Mouse (Mus musculus) CH12.LX (cell line): Measurements from ENCODE around the gene Ptpn4. TPM values are rescaled to one million over a fixed set of nuclear protein-coding genes. Genes with fewer than 3 reads are reported as not detected.

ENCODE experiments used
- DNase-seq: peaks from one replicate; pipeline ENCODE4 v3.0.0-alpha.2; 2013; ENCODE audit errors: extremely low read depth
- H3K27ac ChIP-seq: 2 replicates; pipeline ENCODE4 v1.5.1; 2012; ENCODE audit warnings: low read depth, mild to moderate bottlenecking, control low read depth, moderate library complexity; ENCODE audit not compliant: insufficient read depth
- H3K27me3 ChIP-seq: replicated peaks from 2 replicates; pipeline ENCODE3; 2012; ENCODE audit warnings: inconsistent platforms
- H3K36me3 ChIP-seq, 2 experiments: replicated peaks in 1 of 2; 2 replicates each; pipeline versions ENCODE3 to v1.6.1; 2012; ENCODE audit warnings: inconsistent platforms in 1 of 2, low read length in 1 of 2, mild to moderate bottlenecking in 1 of 2, mixed read lengths in 1 of 2, moderate library complexity in 1 of 2; ENCODE audit not compliant: control insufficient read depth in 1 of 2, insufficient read depth in 1 of 2
- H3K4me1 ChIP-seq, 2 experiments: 2 replicates each; pipeline ENCODE4 v1.6.1; 2012; ENCODE audit warnings: inconsistent platforms in 1 of 2, moderate library complexity in 1 of 2; ENCODE audit not compliant: insufficient read depth in 2 of 2, control insufficient read depth in 1 of 2
- H3K4me2 ChIP-seq: 2 replicates; pipeline ENCODE4 v1.6.1; 2012; ENCODE audit warnings: low read depth, mild to moderate bottlenecking, control low read depth; ENCODE audit not compliant: poor library complexity, insufficient read depth, severe bottlenecking
- H3K4me3 ChIP-seq, 3 experiments: fragments of 150-350 bp in 1 of 3; sonication (generic) in 1 of 3; replicated peaks in 1 of 3; 2 replicates each; pipeline versions ENCODE3 to v1.5.1; 2011 to 2012; ENCODE audit warnings: low read depth in 2 of 3, low read length in 2 of 3, mild to moderate bottlenecking in 2 of 3, moderate library complexity in 2 of 3, control low read depth in 1 of 3, improper control_type of control experiment in 1 of 3, inconsistent platforms in 1 of 3, mixed read lengths in 1 of 3; ENCODE audit not compliant: poor library complexity in 1 of 3
- H3K79me2 ChIP-seq: replicated peaks from 2 replicates; pipeline ENCODE4 v1.6.1; 2012; ENCODE audit warnings: mild to moderate bottlenecking, moderate library complexity; ENCODE audit not compliant: control insufficient read depth, poor library complexity, insufficient read depth, severe bottlenecking; ENCODE audit errors: extremely low read depth
- H3K9ac ChIP-seq: 2 replicates; pipeline ENCODE4 v1.6.1; 2012; ENCODE audit warnings: low read depth, mild to moderate bottlenecking, control low read depth, moderate library complexity; ENCODE audit not compliant: insufficient read depth
- H3K9me3 ChIP-seq: replicated peaks from 2 replicates; pipeline ENCODE3; 2012; ENCODE audit warnings: low read length, inconsistent platforms, mixed read lengths
- BHLHE40 ChIP-seq: IDR thresholded peaks from 2 replicates; pipeline ENCODE4 v1.6.1; 2011; ENCODE audit warnings: mild to moderate bottlenecking, low read depth, low read length, improper control_type of control experiment
- CHD2 ChIP-seq: IDR thresholded peaks from 2 replicates; pipeline ENCODE4 v1.6.1; 2011; ENCODE audit warnings: low read length, improper control_type of control experiment
- CTCF ChIP-seq, 2 experiments: IDR thresholded peaks in 1 of 2; conservative IDR thresholded peaks in 1 of 2; 2 replicates each; pipeline ENCODE4 v1.5.1; 2011 to 2012; ENCODE audit warnings: low read depth in 2 of 2, low read length in 2 of 2, improper control_type of control experiment in 1 of 2, inconsistent platforms in 1 of 2, mild to moderate bottlenecking in 1 of 2, moderate library complexity in 1 of 2
- EP300 ChIP-seq: IDR thresholded peaks from 2 replicates; pipeline ENCODE4 v1.6.1; 2011; ENCODE audit warnings: low read length, improper control_type of control experiment
- GABPA ChIP-seq: IDR thresholded peaks from 2 replicates; pipeline ENCODE4 v1.6.1; 2012; ENCODE audit warnings: low read depth, low read length, improper control_type of control experiment, inconsistent platforms; ENCODE audit not compliant: insufficient replicate concordance
- HCFC1 ChIP-seq: IDR thresholded peaks from 2 replicates; pipeline ENCODE4 v1.6.1; 2012; ENCODE audit warnings: low read depth, mild to moderate bottlenecking, inconsistent platforms, low read length, improper control_type of control experiment
- IRF4 ChIP-seq: IDR thresholded peaks from 2 replicates; pipeline ENCODE4 v1.6.1; 2014; ENCODE audit warnings: low read depth, mild to moderate bottlenecking, inconsistent platforms, low read length, improper control_type of control experiment
- KAT2A ChIP-seq: IDR thresholded peaks from 2 replicates; pipeline ENCODE4 v1.6.1; 2012; ENCODE audit warnings: low read length, improper control_type of control experiment, inconsistent platforms; ENCODE audit not compliant: insufficient replicate concordance
- MEF2A ChIP-seq: IDR thresholded peaks from 2 replicates; pipeline ENCODE4 v1.6.1; 2014; ENCODE audit warnings: low read depth, mild to moderate bottlenecking, inconsistent platforms, low read length, improper control_type of control experiment, borderline replicate concordance
- MYC ChIP-seq: IDR thresholded peaks from 2 replicates; pipeline ENCODE4 v1.6.1; 2011; ENCODE audit warnings: low read depth, mild to moderate bottlenecking, improper control_type of control experiment, low read length
- POLR2A ChIP-seq: IDR thresholded peaks from 2 replicates; pipeline ENCODE4 v1.6.1; 2011; ENCODE audit warnings: low read depth, mild to moderate bottlenecking, improper control_type of control experiment, low read length
- POLR2AphosphoS2 ChIP-seq: IDR thresholded peaks from 2 replicates; pipeline ENCODE4 v1.6.1; 2011; ENCODE audit warnings: low read depth, low read length, improper control_type of control experiment
- RAD21 ChIP-seq: IDR thresholded peaks from 2 replicates; pipeline ENCODE4 v1.6.1; 2011; ENCODE audit warnings: low read depth, mild to moderate bottlenecking, low read length, improper control_type of control experiment, moderate library complexity
- SIN3A ChIP-seq: IDR thresholded peaks from 2 replicates; pipeline ENCODE4 v1.6.1; 2012; ENCODE audit warnings: low read length, improper control_type of control experiment, inconsistent platforms
- SMC3 ChIP-seq: IDR thresholded peaks from 2 replicates; pipeline ENCODE4 v1.6.1; 2011; ENCODE audit warnings: low read depth, low read length, improper control_type of control experiment
- TCF12 ChIP-seq: IDR thresholded peaks from 2 replicates; pipeline ENCODE4 v1.6.1; 2014; ENCODE audit warnings: low read depth, mild to moderate bottlenecking, inconsistent platforms, low read length, improper control_type of control experiment
- UBTF ChIP-seq: IDR thresholded peaks from 2 replicates; pipeline ENCODE4 v1.6.1; 2012; ENCODE audit warnings: low read depth, mild to moderate bottlenecking, inconsistent platforms, low read length, improper control_type of control experiment, moderate library complexity
- dilution Hi-C: fragments of 300-500 bp; cut with MboI; formaldehyde crosslinking; loops from 2 replicates; pipeline ENCODE4 v1.14.3; 2020; ENCODE audit warnings: low sequenced_read_pairs; ENCODE audit not compliant: extremely low pct_unique_long_range_greater_than_20kb, extremely low pct_ligation_motif_present
- in situ Hi-C: fragments of 300-500 bp; cut with MboI; formaldehyde crosslinking; loops from 3 replicates; pipeline ENCODE4 v1.14.3; 2019; ENCODE audit warnings: low sequenced_read_pairs, low pct_ligation_motif_present, low pct_unique_long_range_greater_than_20kb, mixed read lengths
- polyA plus RNA-seq: library from polyadenylated mRNA; unstranded; fragments of >175 nt; gene quantifications from 2 replicates; pipeline ENCODE4 v1.2.1, GENCODE M21; 2012; ENCODE audit warnings: low read depth; ENCODE audit not compliant: insufficient read length
- total RNA-seq, 2 experiments: library from RNA; depleted of rRNA; stranded (reverse); fragments of 300-350 nt in 1 of 2; fragments of >200 nt in 1 of 2; gene quantifications; 2 replicates each; pipeline ENCODE4 v1.2.3; 2012 to 2014

The Ptpn4 gene
- total and polyA plus RNA-seq, 3 experiments: 8.5 to 14.1 (median 8.5) TPM

DNA sequence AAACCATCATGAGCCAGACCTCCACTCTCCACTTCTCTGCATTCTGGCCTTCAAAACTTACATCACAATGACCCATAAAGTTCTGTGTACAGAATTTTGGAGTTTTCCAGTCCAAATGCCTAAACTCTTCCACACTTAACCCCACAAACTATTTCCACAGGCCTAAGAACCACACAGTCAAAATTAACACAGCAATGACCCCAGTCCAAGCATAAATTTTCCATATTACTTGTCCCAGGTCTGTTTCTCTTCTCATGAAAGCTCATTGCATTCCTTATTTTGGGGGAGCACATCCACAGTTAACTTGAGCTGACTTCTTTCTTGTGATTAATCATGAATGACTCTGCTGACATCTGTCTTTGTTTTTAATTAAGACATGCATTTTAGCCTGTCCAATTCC lies 101.7 kb downstream of the Ptpn4 start:
- Histone ChIP-seq H3K4me2 (no peak overlapping the region), H3K9me3 (peaks cover 11% of the 10 kb centered on the region), H3K27me3 (no peaks in the 10 kb centered on the region), H3K36me3 (peaks cover 12 to 34% of the 10 kb centered on the region in 2 experiments), H3K79me2 (no peaks in the 10 kb centered on the region), H3K9ac (no peak overlapping the region), H3K27ac (no peak overlapping the region), H3K4me3 (no peak overlapping the region), H3K4me1 (no peaks in the 10 kb centered on the region)
- no peak for DNase-seq
- dilution Hi-C loops (no loop called here), in situ Hi-C loops (no loop called here)
- no peak for TF ChIP-seq CHD2
- TF ChIP-seq SMC3: no peak
- no peak for TF ChIP-seq KAT2A
- no peak for TF ChIP-seq SIN3A
- no peak for TF ChIP-seq RAD21
- no peak for TF ChIP-seq POLR2A
- TF ChIP-seq IRF4: no peak
- no peak for TF ChIP-seq MEF2A

DNA sequence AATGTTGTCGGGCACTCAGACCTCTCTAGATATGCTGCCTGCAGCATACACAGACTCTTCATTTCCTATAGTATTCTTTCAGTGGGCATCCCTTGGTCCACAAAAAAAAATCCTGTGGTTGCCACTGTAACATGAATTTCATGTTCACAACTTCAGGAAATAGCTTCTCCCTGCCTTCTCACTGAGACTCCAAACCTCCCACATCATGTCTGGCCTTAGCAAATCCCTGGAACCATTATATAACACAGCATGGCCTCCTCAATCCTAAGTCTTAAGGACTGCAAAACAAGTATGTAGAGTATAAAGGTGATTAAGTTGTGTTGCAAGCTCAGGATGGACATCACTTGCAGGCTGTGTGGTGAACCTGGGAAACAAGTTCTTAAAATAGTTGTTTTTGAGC lies 102.6 kb downstream of the Ptpn4 start:
- H3K4me2 ChIP-seq: no peak overlapping the region
- dilution Hi-C loops: no loop called here
- H3K79me2 ChIP-seq: no peaks in the 10 kb centered on the region
- peaks cover 5 to 25% of the 10 kb centered on the region in 2 experiments for H3K36me3 ChIP-seq
- H3K9me3 ChIP-seq: peaks cover 2% of the 10 kb centered on the region
- H3K27me3 ChIP-seq: no peaks in the 10 kb centered on the region
- no peaks in the 10 kb centered on the region for H3K4me1 ChIP-seq
- TF ChIP-seq UBTF: no peak
- no peak for TF ChIP-seq POLR2A
- TF ChIP-seq HCFC1: no peak
- no peak for TF ChIP-seq MYC
- TF ChIP-seq CTCF (conservative IDR thresholded peaks at IDR 0.05 in 1 of 2, IDR thresholded peaks at IDR 0.05 in 1 of 2; ENCODE audit: low read depth in 2 of 2, low read length in 2 of 2): no peak
- no peak for TF ChIP-seq POLR2AphosphoS2
- TF ChIP-seq BHLHE40: no peak
- no peak for TF ChIP-seq TCF12
- TF ChIP-seq EP300: no peak
- no peak for TF ChIP-seq GABPA
- no peak overlapping the region for H3K27ac ChIP-seq
- no peak overlapping the region for H3K9ac ChIP-seq
- DNase-seq: no peak
- no peak overlapping the region for H3K4me3 ChIP-seq
- in situ Hi-C loops: no loop called here
